Mouse (Mus musculus): ENCODE measurements around the gene Cpn2. TPM values are rescaled to one million over a fixed set of nuclear protein-coding genes. Genes with fewer than 3 reads are reported as not detected.
A peak's percentile ranks its signal among the peaks of the same experiment; 100 is the strongest.

The Cpn2 gene
- polyA plus RNA-seq, 2 experiments from 2014 or later, result not detected

DNA sequence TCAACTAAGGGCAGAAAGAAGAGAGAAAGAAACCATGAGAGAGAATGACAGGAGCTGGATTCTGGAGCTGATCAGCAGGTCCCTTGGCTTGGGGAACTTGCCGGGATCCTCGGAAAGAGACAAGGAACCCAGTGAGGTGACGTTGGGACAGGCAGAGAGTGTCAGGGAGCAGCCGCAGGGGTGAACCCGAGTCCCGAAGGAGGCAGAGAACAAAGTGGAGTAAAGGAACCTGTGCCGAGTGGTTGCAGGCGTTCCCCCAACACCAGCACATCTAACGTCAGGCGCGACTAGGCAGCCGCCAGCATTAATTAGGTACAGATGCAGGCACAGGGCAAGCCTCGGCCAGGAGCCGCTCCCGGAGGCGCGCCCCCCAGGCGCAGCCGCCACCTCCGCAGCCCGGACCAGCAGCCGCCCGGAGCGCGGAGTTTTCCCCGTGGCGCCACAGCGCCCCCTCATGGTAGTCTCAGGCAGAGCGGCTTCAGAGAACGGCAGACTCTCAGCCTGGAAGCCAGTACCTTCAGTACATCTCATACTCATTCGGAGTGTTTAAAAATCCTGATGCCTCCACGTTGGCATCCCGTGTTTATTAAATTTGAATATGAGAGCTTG lies 31.1 kb downstream of the Cpn2 start:
- ATAC-seq, result peak; percentile 78

DNA sequence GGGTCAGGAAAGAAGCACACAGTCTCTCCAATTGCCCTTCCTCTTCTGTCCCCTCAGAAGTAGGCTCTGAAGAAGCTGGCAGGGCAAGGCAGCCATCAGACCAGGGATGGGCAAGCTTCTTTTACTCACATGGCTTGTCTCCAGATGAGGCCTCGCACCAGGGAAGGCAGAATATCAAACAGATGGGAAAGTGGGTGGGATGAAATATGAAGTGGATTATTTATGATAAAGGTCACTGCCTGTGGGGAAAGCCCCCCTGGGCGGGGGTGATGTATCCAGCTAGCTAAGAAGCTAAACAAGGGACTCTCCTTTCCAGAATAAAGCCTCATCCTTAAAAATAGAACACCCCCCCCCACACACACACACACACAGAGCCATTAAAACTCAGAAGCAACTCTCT lies 31.7 kb downstream of the Cpn2 start:
- ATAC-seq, result no peak

DNA sequence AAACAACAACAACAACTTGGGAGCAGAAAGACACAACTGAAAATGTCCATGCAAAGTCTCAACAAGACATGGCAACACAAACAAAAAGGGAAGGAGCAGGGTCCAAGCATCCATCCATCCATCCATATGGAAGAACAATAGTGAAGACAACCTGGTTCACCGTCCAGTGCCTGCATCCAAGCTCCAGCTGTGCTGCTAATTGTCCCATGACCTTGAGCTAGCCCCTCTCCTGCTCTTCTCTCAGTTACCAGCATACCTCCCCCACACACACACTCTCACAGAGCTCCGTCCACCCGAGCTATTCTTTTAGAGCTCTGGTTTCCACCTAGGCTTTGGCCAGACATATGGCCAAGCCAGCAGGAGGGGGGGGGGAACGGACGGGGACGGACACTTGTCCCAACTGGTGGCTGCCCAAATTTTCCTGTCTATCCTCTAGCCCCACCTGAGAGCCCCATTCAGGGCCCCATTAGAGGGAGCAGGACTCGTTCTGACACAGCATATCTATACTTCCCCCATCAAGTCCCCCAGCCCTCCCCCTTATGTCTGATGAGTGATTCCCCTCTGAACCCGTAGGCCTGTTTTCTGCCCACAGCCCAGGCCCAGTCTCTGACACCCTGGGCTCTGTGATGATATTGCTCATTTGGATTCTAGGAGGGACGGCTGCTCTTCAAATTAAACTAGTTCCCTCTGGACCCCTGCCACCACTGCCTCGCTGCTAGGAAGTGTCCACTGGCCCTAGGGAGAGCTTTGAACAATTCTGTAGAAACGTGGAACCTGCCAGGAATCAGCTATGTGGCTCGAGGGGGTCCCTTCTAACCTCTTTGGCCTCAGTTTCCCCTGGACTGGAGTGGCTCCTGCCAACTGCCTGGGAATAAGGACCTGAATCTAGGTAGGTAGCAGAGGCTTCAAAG lies 32.4 kb downstream of the Cpn2 start:
- ATAC-seq, result no peak

DNA sequence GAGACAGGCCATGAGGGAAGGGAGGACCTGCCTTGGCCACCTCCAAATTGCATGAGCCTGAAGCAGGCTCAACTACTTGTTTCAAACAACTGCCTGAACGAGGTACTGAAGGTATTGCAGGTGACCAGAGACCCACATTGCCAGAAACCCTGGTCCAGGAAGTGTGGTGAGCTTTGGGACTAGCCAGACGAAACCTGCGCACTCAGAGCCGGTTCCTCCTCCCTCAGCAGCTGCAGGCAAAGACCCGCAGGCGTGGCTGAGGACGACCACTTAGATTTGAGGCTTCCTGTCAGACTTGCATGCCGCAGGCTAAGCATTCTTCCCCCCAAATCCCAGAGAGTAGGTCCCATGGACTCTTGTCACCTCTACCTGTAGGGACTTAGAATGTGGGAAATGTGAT lies 33.2 kb downstream of the Cpn2 start:
- peak; percentile 28 for ATAC-seq

DNA sequence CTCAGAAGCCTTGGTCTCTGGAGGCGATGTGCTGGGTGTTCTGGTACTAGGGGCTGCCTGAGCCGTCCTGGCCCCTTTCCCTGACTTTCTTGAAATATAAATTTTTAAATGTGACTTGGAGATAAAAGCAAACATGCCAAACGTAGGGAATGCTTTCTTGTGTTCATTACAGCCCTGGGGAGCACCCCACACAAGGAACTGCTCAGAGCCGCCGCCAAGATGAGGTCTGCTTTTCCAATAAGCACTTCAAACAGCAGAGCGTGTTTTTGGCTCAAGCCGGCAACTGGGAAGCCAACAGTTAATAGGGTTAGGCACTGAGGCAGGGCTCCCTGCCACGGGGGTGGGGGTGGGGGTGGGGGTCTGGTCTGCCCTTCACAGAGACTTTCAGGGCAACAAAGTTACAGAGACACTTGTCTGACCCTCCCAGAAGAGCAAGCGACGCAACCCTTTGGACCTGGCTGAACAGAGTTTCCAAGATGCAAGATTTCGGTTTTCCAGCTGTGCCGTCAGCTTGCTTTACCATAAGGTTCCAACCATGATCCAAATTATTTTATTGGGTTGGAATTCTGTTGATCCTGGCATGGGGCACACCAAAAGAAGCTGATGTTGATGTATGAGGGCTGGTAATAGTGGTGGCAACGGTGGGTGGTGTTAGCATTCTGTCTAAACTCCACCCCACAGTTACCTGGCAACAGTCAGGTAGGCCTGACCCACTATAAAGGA lies 35.3 kb downstream of the Cpn2 start:
- no peak for ATAC-seq

DNA sequence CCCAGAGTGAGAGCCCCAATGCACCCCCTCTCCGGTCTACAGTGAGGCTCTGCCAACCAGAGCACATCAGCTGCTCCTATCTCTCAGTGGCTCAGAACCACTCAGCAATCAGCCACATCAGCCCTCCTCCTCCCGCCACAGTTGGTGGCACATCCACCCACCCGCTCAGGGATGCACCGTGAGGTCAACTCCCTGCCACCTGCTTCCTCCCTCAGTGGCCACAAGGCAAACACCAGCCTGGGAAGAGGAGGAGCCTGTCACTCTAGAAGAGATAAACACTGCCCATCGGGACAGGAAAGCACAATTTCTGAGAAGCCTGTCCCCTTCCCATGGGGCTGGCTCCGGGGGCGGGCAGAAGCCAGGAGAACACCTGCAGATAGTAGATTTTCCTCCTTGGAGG lies 39.9 kb downstream of the Cpn2 start:
- no peak for ATAC-seq

DNA sequence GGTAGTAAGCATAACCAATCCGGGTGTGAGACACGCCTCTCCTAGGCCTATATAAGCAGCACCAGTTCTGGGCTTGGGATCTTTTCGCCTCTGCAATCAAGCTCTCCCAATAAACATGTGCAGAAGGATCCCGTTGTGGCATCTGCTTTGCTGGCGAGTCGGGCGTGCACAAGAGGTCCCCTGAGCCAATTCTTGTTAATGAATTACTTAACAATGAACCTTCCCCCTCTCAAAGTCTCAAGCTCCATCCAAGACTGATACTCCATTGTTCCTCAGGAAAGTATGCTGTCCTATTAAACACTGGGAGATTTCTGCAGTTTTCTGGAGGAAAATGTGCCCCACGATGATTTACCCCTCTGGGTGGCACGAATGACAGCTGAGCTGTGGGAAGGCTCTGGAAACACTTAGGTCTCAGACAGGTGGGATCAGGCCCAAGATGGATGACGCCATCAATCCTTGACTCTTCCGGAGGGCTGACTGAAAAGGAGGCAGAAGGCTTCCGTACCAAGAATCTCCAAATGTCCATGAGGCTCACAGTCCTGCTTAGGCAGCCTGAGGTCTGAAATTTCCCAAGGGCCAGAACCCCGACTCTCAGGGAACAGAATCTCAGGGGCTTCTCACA lies 46.0 kb downstream of the Cpn2 start:
- ATAC-seq, result no peak

DNA sequence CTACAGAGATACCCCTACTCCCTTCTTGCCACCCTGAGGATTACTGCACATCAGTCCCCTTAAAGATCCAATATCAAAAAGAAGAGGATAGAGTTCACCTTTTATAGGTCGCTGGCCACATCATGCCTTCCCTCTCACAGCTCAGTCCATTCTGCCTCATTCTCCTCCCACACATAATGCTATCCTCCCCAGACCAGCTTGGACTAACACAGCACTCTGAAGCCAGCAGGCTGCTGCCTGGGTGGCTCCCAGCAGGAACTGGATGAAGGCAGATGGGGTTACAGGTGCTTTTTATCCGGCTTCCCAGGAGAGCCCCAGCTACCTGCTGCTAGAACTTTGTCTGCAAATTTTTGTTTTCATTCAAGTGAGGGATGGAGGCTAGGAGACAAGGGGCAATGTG lies 51.5 kb downstream of the Cpn2 start:
- no peak for ATAC-seq

DNA sequence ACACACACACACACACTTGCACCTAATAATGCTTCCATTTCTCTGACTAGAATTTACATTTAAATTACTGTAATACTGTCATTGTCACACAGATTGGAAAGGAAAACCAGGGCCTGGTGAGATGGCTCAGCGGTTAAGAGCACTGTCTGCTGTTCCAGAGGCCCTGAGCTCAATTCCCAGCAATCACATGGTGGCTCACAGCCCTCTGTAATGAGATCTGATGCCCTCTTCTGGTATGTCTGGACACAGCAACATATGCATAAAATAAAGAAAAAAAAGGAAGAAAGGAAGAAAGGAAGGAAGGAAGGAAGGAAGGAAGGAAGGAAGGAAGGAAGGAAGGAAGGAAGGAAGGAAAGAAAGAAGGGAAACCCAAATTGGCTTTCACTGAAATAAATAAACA lies 53.7 kb downstream of the Cpn2 start:
- ATAC-seq, result no peak

DNA sequence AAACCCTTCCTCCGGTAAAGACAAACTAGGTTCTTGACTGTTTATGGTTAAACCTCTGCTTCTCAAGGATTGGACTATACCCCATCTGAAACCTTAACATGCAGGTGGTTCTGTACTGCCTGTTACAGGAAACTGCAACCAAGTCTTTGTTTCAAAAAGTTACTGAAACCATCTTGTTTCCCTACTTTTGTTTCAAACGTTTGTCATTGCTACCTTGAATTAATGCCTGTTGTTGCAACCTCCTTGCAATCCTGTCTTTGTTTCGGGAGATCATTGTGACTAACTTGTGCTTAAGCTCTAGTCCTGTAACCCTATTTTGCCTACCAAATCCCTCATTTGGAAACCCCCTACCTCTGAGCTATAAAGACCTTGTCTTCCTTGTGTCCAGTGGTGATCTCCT lies 55.3 kb downstream of the Cpn2 start:
- ATAC-seq, result no peak

DNA sequence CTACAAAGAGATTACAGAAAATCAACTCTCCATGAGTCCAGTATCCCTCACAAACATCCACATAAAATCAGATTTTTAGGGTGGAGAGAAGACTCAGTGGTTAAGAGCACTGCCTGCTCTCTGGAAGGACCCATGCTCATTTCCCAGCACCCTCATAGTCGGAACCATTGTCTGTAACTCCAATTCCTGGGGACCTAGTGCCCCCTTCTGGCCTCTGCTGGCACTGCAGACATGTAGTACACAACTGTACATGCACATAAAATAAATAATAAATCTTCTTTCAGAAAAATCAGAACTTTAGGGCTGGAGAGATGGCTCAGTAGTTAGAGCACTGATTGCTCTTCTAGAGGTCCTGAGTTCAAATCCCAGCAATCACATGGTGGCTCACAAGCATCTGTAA lies 58.0 kb downstream of the Cpn2 start:
- no peak for ATAC-seq

DNA sequence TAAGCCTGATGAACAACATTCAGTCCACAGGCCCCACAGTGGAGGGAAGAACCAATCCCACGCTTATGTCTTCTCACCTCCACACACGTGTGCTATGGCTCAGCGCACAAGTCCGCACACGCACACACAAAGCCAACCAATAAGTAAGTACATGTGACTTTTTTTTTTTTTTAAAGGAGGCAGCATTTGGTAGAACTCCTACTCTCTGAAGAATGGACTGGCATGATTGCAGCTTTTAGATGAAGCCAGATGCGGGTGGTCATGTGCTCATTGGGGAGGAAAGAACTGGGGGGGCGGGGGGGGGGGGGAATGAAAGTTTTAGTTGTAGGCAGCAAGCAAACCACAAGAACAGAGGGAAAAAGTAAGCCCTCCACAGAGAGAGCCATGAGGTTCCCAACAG lies 59.3 kb downstream of the Cpn2 start:
- no peak for ATAC-seq

DNA sequence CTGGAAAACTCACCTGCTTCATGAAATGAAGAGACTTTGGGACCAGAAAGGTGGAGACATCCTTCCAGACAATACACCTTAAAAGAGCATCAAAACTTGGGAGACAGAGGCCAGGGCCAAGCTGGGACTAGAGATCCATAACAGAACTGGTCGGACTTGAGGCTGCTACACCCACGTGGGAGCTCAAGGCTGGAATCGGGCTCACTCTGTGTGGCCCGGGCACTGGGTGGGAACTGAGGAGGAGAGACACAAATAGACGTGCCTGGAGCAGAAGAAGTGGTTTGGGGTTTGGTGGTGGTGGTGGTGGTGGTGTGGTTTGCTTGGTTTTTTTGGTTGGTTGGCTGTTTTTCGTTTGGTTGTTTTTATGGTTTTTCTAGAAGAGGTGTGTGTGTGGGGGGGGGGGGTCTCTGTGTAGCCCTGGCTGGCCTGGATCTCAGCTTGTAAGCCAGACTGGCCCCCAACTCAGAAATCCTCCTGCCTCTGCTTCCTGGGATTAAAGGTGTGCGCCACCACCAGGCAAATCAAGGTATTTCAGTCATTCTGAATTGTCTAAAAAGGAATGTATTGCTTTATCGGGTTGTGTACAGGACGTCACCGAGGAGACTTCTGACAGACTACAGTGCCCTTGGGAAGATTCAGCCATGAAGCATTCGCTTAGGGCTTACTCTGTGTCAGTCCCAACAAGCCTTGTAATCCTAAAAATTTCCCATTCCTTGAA lies 60.0 kb downstream of the Cpn2 start:
- no peak for ATAC-seq

Other genes starting within 250 kb of the Cpn2 start
- under 1 TPM in 1 of 2 experiments, not detected in 1; 0.22 TPM for gene Hes1, start 203.1 kb downstream of the Cpn2 start, polyA plus RNA-seq (2017; shearing (Covaris generic))
- gene Lrrc15, start 15.8 kb upstream of the Cpn2 start, polyA plus RNA-seq (2017; shearing (Covaris generic)), result not detected
- not detected for gene Gp5, start 43.3 kb upstream of the Cpn2 start, polyA plus RNA-seq (2017; shearing (Covaris generic))
- gene Atp13a3, start 138.5 kb upstream of the Cpn2 start, polyA plus RNA-seq (2017; shearing (Covaris generic)), result 10 to 100 TPM in 1 of 2 experiments, 1 to 10 TPM in 1; 8.8 to 13.1 TPM